Mouse (Mus musculus): ENCODE results near the gene Myom1. TPM values are rescaled to one million over a fixed set of nuclear protein-coding genes. Genes with fewer than 3 reads are reported as not detected.
A peak's percentile ranks its signal among the peaks of the same experiment; 100 is the strongest.

The Myom1 gene
- polyA plus RNA-seq, 1 experiment from 2014 or later: 3.3 TPM

DNA sequence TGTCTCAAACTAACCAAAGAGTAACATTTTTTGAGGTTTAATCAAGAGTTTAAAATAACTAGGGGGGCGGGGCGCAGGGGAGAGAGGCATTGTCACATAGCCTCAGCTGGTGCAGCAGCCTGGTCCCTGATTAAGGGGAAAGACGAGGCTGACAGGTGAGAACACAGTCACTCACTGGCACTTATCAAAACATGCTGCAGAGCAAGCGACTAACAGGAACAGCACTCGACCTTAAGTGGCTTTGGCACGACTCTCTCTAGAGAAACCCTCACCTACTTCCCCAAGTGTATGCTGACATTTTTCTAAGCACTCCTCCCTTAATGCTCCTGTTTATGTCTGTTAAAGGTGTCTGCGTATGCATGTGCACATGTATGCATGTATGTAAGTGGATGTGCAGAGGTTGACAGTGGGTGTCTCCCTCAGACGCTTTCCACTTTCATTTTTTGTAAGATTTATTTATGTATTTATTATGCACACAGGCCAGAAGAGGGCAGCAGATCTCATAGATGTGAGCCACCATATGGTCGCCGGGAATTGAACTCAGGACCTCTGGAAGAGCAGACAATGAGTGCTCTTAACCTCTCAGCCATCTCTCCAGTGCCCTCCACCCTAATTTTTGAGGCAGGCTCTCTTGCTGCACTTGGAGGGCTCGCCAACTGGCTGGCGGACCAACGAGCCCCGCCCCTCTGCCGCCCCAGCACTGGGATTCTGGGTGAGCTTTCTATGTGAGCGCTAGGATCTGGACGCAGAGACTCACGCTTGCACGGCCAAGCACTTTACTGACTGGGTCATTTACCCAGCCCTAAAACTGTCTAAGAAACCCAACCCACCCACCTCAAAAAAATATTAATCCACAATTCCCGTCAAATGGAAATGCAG, 22.8 kb upstream of the Myom1 start:
- no peak; the same call in 1 of the 2 replicates for ATAC-seq (ENCODE audit: low FRiP score)
- H3K36me3 ChIP-seq: peaks cover 43% of the 10 kb centered on the region
- H3K9ac ChIP-seq (replicated peaks): no peak overlapping the region

GRCm38 (mm10) chr17:70985501-70986354, 16.7 kb upstream of the Myom1 start:
- H3K9ac ChIP-seq (replicated peaks): no peak overlapping the region
- WGBS: 87% methylated on average over 15 of the region's 15 CpGs
- no peak overlapping the region for H3K4me3 ChIP-seq (replicated peaks)
- ATAC-seq (ENCODE audit: low FRiP score): no peak
- H3K27ac ChIP-seq (replicated peaks): no peak overlapping the region
- peaks cover 28% of the 10 kb centered on the region for H3K4me1 ChIP-seq
- peaks cover 30% of the 10 kb centered on the region for H3K36me3 ChIP-seq
- H3K9me3 ChIP-seq (replicated peaks): no peaks in the 10 kb centered on the region
- H3K4me2 ChIP-seq: no peak overlapping the region
- H3K27me3 ChIP-seq (replicated peaks): no peaks in the 10 kb centered on the region

More for the DNA sequence above, 22.8 kb upstream of the Myom1 start:
- H3K4me2 ChIP-seq: no peak overlapping the region
- H3K27ac ChIP-seq (replicated peaks): no peak overlapping the region
- H3K4me3 ChIP-seq (replicated peaks): no peak overlapping the region
- no peaks in the 10 kb centered on the region for H3K27me3 ChIP-seq (replicated peaks)
- WGBS: 89% methylated on average over 20 of the region's 20 CpGs
- no peaks in the 10 kb centered on the region for H3K4me1 ChIP-seq
- no peaks in the 10 kb centered on the region for H3K9me3 ChIP-seq (replicated peaks)

DNA sequence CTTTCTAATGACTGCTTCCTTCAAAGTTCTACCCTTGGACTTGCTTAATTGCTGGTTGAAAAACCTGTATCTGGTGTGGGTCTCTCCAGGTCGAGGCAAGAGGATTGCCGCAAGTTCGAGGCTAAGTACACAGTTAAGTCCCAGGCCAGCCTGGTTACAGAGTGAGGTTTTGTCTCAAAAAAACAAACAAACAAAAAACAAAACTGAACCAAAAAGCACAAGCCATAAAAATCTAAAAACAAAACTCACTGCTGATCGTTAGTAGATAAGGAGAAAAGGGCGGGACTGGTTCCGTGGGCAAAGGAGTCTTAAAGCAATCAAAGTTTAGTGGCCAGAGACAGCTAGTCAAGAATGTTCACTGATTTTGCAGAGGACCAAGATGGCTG, 16.1 kb upstream of the Myom1 start:
- Histone ChIP-seq H3K4me3 (replicated peaks) (no peak overlapping the region), H3K4me2 (no peak overlapping the region), H3K27me3 (replicated peaks) (no peaks in the 10 kb centered on the region), H3K27ac (replicated peaks) (no peak overlapping the region), H3K9me3 (replicated peaks) (no peaks in the 10 kb centered on the region), H3K4me1 (peaks cover 33% of the 10 kb centered on the region), H3K9ac (replicated peaks) (no peak overlapping the region), H3K36me3 (peaks cover 27% of the 10 kb centered on the region)
- WGBS: 90% methylated on average over 6 of the region's 6 CpGs
- ATAC-seq (ENCODE audit: low FRiP score): no peak

DNA sequence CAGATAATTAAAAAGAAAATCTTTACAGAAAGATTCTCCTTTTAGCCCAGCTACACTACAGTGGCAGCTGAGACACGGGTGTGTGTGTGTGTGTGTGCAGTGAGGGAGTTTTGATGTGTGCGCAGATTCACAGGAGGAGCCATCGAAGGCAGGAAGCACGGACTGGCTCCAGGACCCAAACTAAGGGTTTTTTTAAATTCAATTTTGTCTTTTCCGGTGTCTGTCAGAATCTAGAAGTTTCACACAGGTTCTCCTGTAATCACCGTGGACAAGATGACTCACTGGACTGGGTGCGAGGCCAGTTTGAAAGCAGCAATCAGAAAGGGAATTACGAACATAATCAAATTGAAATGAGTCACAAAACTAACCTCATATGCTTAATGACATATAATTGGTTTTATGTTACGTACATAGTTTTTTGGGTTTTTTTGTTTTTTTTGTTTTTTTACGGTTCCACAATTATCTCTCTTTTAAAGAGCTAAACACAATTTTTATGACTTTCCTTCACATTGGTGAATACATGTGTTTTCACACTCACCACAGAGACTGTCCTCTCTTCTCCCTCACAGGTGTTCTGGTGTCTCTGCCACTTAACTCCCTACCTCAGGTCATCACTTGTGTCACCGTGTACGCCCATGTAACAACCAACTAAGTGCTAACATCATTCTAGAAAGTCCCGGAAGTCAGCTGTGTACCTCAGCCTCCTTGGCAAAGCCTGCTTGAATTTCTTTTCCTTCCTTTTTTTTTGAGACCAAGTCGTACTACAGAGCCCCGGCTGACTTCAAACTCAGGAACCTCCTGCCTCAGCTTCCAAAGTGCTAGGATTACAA, 15.4 kb upstream of the Myom1 start:
- Histone ChIP-seq H3K4me3 (replicated peaks) (no peak overlapping the region), H3K4me2 (no peak overlapping the region), H3K4me1 (peaks cover 36% of the 10 kb centered on the region), H3K9ac (replicated peaks) (no peak overlapping the region), H3K36me3 (peaks cover 20% of the 10 kb centered on the region), H3K27me3 (replicated peaks) (no peaks in the 10 kb centered on the region), H3K9me3 (replicated peaks) (no peaks in the 10 kb centered on the region), H3K27ac (replicated peaks) (no peak overlapping the region)
- whole genome bisulfite sequencing: 92% methylated on average over 15 of the region's 15 CpGs
- no peak for ATAC-seq (ENCODE audit: low FRiP score)

- Histone ChIP-seq H3K4me2 (peak overlapping the region; percentile 77), H3K4me1 (peaks cover 36% of the 10 kb centered on the region), H3K4me3 (replicated peaks) (no peak overlapping the region), H3K27ac (replicated peaks) (no peak overlapping the region), H3K36me3 (peaks cover 17% of the 10 kb centered on the region), H3K9ac (replicated peaks) (no peak overlapping the region), H3K27me3 (replicated peaks) (no peaks in the 10 kb centered on the region), H3K9me3 (replicated peaks) (no peaks in the 10 kb centered on the region)
- WGBS: 85% methylated on average over 12 of the region's 12 CpGs
- ATAC-seq (ENCODE audit: low FRiP score): no peak
Measured at GRCm38 (mm10) chr17:70988337-70988767, 14.1 kb upstream of the Myom1 start.

GRCm38 (mm10) chr17:70989430-70989829, 13.0 kb upstream of the Myom1 start:
- Histone ChIP-seq H3K9me3 (replicated peaks) (no peaks in the 10 kb centered on the region), H3K9ac (replicated peaks) (peak overlapping the region; percentile 85), H3K4me3 (replicated peaks) (peak overlapping the region; percentile 81), H3K27me3 (replicated peaks) (no peaks in the 10 kb centered on the region), H3K4me2 (peak overlapping the region; percentile 77), H3K27ac (replicated peaks) (peak overlapping the region; percentile 97; the same call in 1 of the 2 replicates), H3K36me3 (peaks cover 17% of the 10 kb centered on the region), H3K4me1 (peaks cover 36% of the 10 kb centered on the region)
- ATAC-seq (ENCODE audit: low FRiP score): peak; percentile 17; the same call in 1 of the 2 replicates
- 52% methylated on average over 8 of the region's 8 CpGs for WGBS

- peak overlapping the region; percentile 81 for H3K4me3 ChIP-seq (replicated peaks)
- peaks cover 36% of the 10 kb centered on the region for H3K4me1 ChIP-seq
- under 1% methylated on average over 24 of the region's 24 CpGs for WGBS
- ATAC-seq (ENCODE audit: low FRiP score): peak; percentile 69
- H3K36me3 ChIP-seq: peaks cover 21% of the 10 kb centered on the region
- no peaks in the 10 kb centered on the region for H3K27me3 ChIP-seq (replicated peaks)
- peak overlapping the region; percentile 85 for H3K9ac ChIP-seq (replicated peaks)
- no peaks in the 10 kb centered on the region for H3K9me3 ChIP-seq (replicated peaks)
- H3K27ac ChIP-seq (replicated peaks): peak overlapping the region; percentile 97
- H3K4me2 ChIP-seq: peak overlapping the region; percentile 77
Measured at GRCm38 (mm10) chr17:70989991-70990390, 12.4 kb upstream of the Myom1 start.

- H3K9me3 ChIP-seq (replicated peaks): no peaks in the 10 kb centered on the region
- ATAC-seq (ENCODE audit: low FRiP score): peak; percentile 96
Measured at GRCm38 (mm10) chr17:70990403-70991303, 11.8 kb upstream of the Myom1 start.

DNA sequence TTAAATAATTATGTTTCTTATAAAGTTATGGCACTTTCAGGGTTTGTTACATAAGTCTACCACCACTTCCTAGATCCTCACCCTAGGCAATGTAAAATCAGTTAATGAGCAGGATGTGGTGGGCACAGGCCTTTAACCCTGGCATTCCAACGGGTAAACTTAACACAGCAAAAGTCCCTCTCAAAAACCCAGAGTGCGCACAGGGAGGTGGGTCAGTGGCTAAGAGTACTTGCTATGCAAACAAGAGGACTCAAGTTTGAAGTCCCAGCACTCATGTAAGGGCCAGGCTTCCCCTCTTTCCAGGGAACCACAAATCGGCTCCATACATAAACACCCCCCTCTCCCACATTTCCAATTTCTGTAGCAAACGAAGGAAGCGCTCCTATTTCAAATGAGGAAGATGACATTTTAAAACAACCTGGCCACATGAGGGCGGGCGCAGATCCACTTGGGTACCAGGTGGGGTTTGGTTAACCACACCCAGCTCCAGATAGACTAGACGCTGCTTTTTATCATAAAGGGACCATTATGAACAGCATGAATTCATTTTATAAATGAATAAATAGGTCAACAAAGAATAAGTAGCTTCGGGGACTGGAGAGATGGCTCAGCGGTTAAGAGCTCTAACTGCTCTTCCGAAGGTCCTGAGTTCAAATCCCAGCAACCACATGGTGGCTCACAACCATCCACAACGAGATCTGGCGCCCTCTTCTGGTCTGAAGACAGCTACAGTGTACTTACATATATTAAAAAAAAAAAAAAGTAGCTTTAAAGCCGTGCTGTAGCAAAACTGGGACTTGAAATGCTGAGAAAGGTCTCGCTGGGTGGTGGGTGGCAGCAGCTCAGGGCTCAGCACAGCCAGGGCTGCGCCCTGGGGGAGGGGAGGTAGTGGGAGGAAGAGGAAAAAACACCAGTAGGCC, 10.5 kb upstream of the Myom1 start:
- H3K9ac ChIP-seq (replicated peaks): no peak overlapping the region
- no peaks in the 10 kb centered on the region for H3K27me3 ChIP-seq (replicated peaks)
- WGBS: 85% methylated on average over 16 of the region's 16 CpGs
- ATAC-seq (ENCODE audit: low FRiP score): no peak
- no peak overlapping the region for H3K4me2 ChIP-seq
- peaks cover 34% of the 10 kb centered on the region for H3K4me1 ChIP-seq
- H3K4me3 ChIP-seq (replicated peaks): no peak overlapping the region
- peaks cover 16% of the 10 kb centered on the region for H3K36me3 ChIP-seq
- no peak overlapping the region for H3K27ac ChIP-seq (replicated peaks)
- H3K9me3 ChIP-seq (replicated peaks): no peaks in the 10 kb centered on the region

More at GRCm38 (mm10) chr17:70990403-70991303, 11.8 kb upstream of the Myom1 start:
- H3K4me1 ChIP-seq: peaks cover 36% of the 10 kb centered on the region
- under 1% methylated on average over 70 of the region's 70 CpGs for WGBS
- peak overlapping the region; percentile 81 for H3K4me3 ChIP-seq (replicated peaks)
- H3K36me3 ChIP-seq: peaks cover 18% of the 10 kb centered on the region
- peak overlapping the region; percentile 85 for H3K9ac ChIP-seq (replicated peaks)
- H3K4me2 ChIP-seq: peak overlapping the region; percentile 77
- H3K27me3 ChIP-seq (replicated peaks): no peaks in the 10 kb centered on the region
- peak overlapping the region; percentile 97 for H3K27ac ChIP-seq (replicated peaks)

Data from neural tube, embryonic 15.5 days (tissue).